8 mouse cellular contexts compared by ENCODE assay signal in the genomic region with DNA sequence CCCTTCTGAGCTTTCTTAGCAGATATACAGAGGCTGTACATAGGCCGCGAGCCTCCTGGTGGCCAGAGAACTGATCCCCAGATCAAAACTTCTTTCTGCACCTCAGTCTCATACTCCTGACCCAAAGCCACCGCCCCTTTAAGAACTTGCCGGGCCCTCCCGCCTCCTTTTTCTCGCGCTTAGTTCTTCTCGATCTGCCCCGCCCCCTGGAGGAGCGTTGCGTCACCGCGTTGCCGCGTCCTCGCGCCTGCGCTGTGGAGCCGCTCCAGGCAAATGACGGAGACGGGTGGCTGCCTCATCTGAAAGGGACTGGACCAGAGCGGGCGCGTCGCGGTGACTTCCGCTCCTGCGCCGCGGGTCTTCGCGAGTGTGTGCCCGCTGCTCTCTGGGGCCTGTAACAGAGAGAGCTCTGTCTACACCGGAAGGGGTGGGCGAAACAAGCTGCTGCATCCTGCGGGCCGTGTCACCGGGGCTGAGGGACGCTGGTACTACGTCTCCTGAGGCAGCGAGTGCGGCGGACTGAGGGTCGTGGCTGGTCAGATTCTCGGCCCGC. TPM values are rescaled to one million over a fixed set of nuclear protein-coding genes. Genes with fewer than 3 reads are reported as not detected.
DNase-seq lines count a peak whose midpoint lies in the region; ATAC-seq lines count a peak whose summit lies in the region.

A gene (plus strand): TSS at position 248 of the 553 bp plus-strand sequence.

- peak; percentile 95 for ATAC-seq in megakaryocyte progenitor cell, adult 5-6 weeks (replicated peaks; ENCODE audit: poor library complexity)

- peak; percentile 100 for DNase-seq in adipocyte (ENCODE audit: low spot score)
- peak; percentile 100 for DNase-seq in embryo, embryonic 10 days (ENCODE audit: low spot score)
- peak; percentile 99 for DNase-seq in gastrocnemius, postnatal 10 days
- DNase-seq in induced T-regulatory cell, adult 2 months (ENCODE audit: low read depth) = peak; percentile 100
- DNase-seq in left cerebral cortex, adult 9 months (ENCODE audit: low spot score in 2 of 2) = peak; percentile 97 to 99
- peak; percentile 100 for DNase-seq in right cerebral cortex, postnatal 14 days
- DNase-seq in urinary bladder, postnatal 36 days (ENCODE audit: low spot score in 2 of 2) = peak; percentile 97 to 99

RNA-seq across cellular contexts. Expression of the gene that starts here (rescaled TPM):
- 1 to 10 TPM; 5.6 to 7.4 TPM for total RNA-seq in gastrocnemius, postnatal 10 days (2021)
- total RNA-seq in megakaryocyte progenitor cell, adult 5-6 weeks (2015) = 5.2 and 6.5 TPM in 2 replicates
- total RNA-seq in megakaryocyte progenitor cell, adult 5-6 weeks (2017) = 4.9 and 6.1 TPM in 2 replicates

Comparison
In these comparisons a context has a peak if more than half of its experiments do, and no peak if none do; other contexts are left out.
1. Peak in every context shown above with its lines: DNase-seq and ATAC-seq.